Mouse (Mus musculus) neural tube, embryonic 12.5 days (tissue): ENCODE results near the gene Prss48. TPM values are rescaled to one million over a fixed set of nuclear protein-coding genes. Genes with fewer than 3 reads are reported as not detected.

ENCODE experiments used
- ATAC-seq: fragments of 200-750 bp; cut with Nextera tagmentation; 2 replicates; pipeline ENCODE4 v1.8.0; 2017; ENCODE audit warnings: low read depth, mild to moderate bottlenecking, moderate TSS enrichment, moderate library complexity; ENCODE audit not compliant: low FRiP score
- H3K27ac ChIP-seq: fragments of 300-500 bp; sonication (generic); 2 replicates; pipeline ENCODE4 v1.5.1; 2016
- H3K27me3 ChIP-seq: fragments of 300-500 bp; sonication (generic); replicated peaks from 2 replicates; pipeline ENCODE4 v1.6.1; 2016; ENCODE audit warnings: mild to moderate bottlenecking
- H3K36me3 ChIP-seq: fragments of 300-500 bp; sonication (generic); 2 replicates; pipeline ENCODE4 v1.6.1; 2016; ENCODE audit warnings: mild to moderate bottlenecking
- H3K4me1 ChIP-seq: fragments of 300-500 bp; sonication (generic); 2 replicates; pipeline ENCODE4 v1.6.1; 2016
- H3K4me2 ChIP-seq: fragments of 300-500 bp; sonication (generic); replicated peaks from 2 replicates; pipeline ENCODE4 v1.6.1; 2016; ENCODE audit warnings: mild to moderate bottlenecking
- H3K4me3 ChIP-seq: fragments of 300-500 bp; sonication (generic); 2 replicates; pipeline ENCODE4 v1.5.1; 2016
- H3K9ac ChIP-seq: fragments of 300-500 bp; sonication (generic); 2 replicates; pipeline ENCODE4 v1.6.1; 2016; ENCODE audit warnings: mild to moderate bottlenecking
- H3K9me3 ChIP-seq: fragments of 300-500 bp; sonication (generic); 2 replicates; pipeline ENCODE4 v1.6.1; 2016; ENCODE audit warnings: mild to moderate bottlenecking
- WGBS: fragments of 180-500 bp; shearing (Covaris S2); methylation state at CpG from one replicate; pipeline ENCODE4 v1.1.7; 2016; 5-methylcytosine and 5-hydroxymethylcytosine counted together
- polyA plus RNA-seq: library from polyadenylated mRNA; unstranded; fragments of >200 nt; fragmentation: Nextera tagmentation; extraction: Ambion mirVana; gene quantifications from 2 replicates; pipeline ENCODE4 v1.2.1, GENCODE M21; 2016

Prss48 gene
- polyA plus RNA-seq, result 0.22 TPM in 1 of 2 replicates, not detected in the other

DNA sequence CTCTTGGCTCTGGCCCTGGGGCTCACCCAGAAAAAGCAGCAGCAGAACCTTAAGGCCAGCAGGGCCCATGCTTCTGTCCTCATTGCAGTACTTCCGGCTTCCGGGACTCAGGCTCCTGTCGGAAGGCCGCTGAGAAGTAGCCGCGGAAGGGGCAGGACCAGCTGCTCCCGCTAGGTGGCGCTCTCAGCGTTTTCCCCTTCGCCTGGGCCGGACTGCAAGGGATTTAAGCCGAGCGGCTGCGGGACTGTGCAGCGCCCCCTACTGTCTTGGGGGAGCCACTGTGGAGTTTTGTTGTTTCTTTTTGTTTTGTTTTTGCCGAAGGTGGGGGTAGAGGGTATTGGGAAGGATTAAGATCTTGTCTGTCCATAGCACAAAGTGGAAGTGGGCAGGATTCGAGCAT is at the start of gene Prss48:
Gene Prss48, minus strand, starts transcription at position 69 of the 400 bp plus-strand sequence.
- no peaks in the 10 kb centered on the region for H3K9me3 ChIP-seq
- no peak within 1 kb of the TSS for H3K27ac ChIP-seq
- H3K4me3 ChIP-seq, result no peak within 1 kb of the TSS
- H3K9ac ChIP-seq, result no peak within 1 kb of the TSS
- no peaks in the 10 kb centered on the region for H3K36me3 ChIP-seq
- no peak within 1 kb of the TSS for H3K4me2 ChIP-seq
- no peaks in the 10 kb centered on the region for H3K27me3 ChIP-seq
- no peaks in the 10 kb centered on the region for H3K4me1 ChIP-seq
- no peak for ATAC-seq
- 80% methylated on average over 17 of the region's 17 CpGs for WGBS

GRCm38 (mm10) chr3:86049041-86049440 is 46.8 kb upstream of the Prss48 start:
- WGBS, result 83% methylated on average over 2 of the region's 2 CpGs
- Histone ChIP-seq H3K4me1 (no peaks in the 10 kb centered on the region), H3K9me3 (0 out of 2 replicates have a peak, but pooled peaks cover 5% of the 10 kb centered on the region), H3K4me2 (no peak overlapping the region), H3K27me3 (no peaks in the 10 kb centered on the region), H3K36me3 (no peaks in the 10 kb centered on the region), H3K4me3 (no peak overlapping the region), H3K27ac (no peak overlapping the region), H3K9ac (no peak overlapping the region)
- no peak for ATAC-seq

DNA sequence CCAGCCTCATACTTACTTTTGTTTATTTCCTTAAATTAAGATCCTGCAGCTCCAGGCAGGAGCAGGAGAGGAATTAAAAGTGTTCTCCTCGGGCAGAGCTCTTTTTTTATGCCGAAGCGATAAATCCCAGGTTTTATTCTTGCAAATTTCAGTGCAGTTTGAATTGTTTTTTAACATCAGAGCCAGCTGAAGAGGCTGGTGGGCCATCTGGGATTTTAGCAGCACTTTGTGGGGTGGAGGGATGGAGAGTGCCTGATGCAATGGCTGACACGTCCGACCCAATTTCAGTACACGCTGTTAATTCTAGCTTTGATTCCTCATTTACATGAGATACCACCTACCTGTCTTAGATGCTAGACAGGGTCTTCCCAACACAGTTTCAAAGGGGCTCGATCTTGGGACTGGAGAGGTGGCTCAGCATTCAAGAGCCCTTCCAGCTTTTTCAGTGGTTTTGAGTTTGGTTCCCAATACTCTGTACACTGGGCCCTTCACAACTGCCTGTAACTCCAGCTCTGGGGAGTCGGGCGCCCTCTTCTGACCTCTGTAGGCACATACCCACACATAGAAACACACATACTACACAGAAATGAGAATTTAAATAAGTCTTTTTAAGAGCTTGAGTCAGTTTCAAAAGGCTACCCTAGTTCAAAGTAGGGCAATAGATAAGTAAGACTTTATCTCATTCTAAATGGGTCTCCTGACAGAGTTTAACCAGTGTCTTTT is 45.6 kb upstream of the Prss48 start:
- Histone ChIP-seq H3K27ac (no peak overlapping the region), H3K4me2 (no peak overlapping the region), H3K27me3 (no peaks in the 10 kb centered on the region), H3K9ac (no peak overlapping the region), H3K36me3 (no peaks in the 10 kb centered on the region), H3K9me3 (peaks cover 5% of the 10 kb centered on the region; the same call in 1 of the 2 replicates), H3K4me1 (no peaks in the 10 kb centered on the region), H3K4me3 (no peak overlapping the region)
- WGBS, result 95% methylated on average over 9 of the region's 9 CpGs
- no peak for ATAC-seq

GRCm38 (mm10) chr3:86040286-86041201 is 38.3 kb upstream of the Prss48 start:
- Histone ChIP-seq H3K4me2 (no peak overlapping the region), H3K27me3 (no peaks in the 10 kb centered on the region), H3K36me3 (no peaks in the 10 kb centered on the region), H3K9ac (no peak overlapping the region), H3K4me1 (no peaks in the 10 kb centered on the region), H3K9me3 (no peaks in the 10 kb centered on the region; the same call in 1 of the 2 replicates), H3K4me3 (no peak overlapping the region), H3K27ac (no peak overlapping the region)
- WGBS, result 63% methylated on average over 14 of the region's 14 CpGs
- no peak for ATAC-seq

- Histone ChIP-seq H3K4me2 (no peak overlapping the region), H3K27ac (no peak overlapping the region), H3K9me3 (no peaks in the 10 kb centered on the region; the same call in 1 of the 2 replicates), H3K9ac (no peak overlapping the region), H3K27me3 (no peaks in the 10 kb centered on the region), H3K36me3 (no peaks in the 10 kb centered on the region), H3K4me3 (no peak overlapping the region), H3K4me1 (no peaks in the 10 kb centered on the region)
- 58% methylated on average over 3 of the region's 3 CpGs for WGBS
- no peak for ATAC-seq
Observed at GRCm38 (mm10) chr3:86038648-86039047, 36.4 kb upstream of the Prss48 start.

DNA sequence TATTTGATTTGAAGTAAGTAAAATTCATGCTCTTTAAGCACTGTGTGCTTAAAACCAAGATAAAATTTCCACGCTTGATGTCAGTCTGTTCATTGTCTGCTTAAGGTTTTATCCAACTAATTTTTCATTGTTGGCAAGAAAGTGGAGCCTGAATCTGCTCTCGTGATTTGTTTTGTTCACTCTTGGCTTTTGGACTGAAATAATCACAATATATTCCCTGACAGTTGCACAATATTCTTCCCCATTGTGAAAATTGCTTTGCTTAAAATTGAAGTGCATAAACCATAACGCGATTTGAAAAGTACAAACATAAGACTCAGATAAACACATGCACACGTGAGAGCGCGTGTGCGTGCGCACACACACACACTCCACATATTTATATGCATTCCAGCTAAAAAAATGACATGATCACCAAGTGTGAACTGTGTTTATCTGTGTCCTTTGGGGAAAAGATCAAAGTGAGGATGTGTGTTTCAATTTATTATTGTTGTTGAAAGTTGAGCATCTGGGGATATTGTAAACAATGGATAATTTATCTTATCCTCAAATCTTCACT is 35.7 kb upstream of the Prss48 start:
- Histone ChIP-seq H3K36me3 (no peaks in the 10 kb centered on the region), H3K27me3 (no peaks in the 10 kb centered on the region), H3K4me1 (no peaks in the 10 kb centered on the region), H3K9ac (no peak overlapping the region), H3K4me3 (no peak overlapping the region), H3K9me3 (no peaks in the 10 kb centered on the region; the same call in 1 of the 2 replicates), H3K27ac (no peak overlapping the region), H3K4me2 (no peak overlapping the region)
- 91% methylated on average over 9 of the region's 9 CpGs for WGBS
- no peak for ATAC-seq

GRCm38 (mm10) chr3:86033455-86034090 is 31.3 kb upstream of the Prss48 start:
- Histone ChIP-seq H3K36me3 (no peaks in the 10 kb centered on the region), H3K27ac (no peak overlapping the region), H3K9me3 (no peaks in the 10 kb centered on the region), H3K4me3 (no peak overlapping the region), H3K9ac (no peak overlapping the region), H3K4me1 (no peaks in the 10 kb centered on the region), H3K27me3 (no peaks in the 10 kb centered on the region), H3K4me2 (no peak overlapping the region)
- 79% methylated on average over 9 of the region's 9 CpGs for WGBS
- ATAC-seq, result no peak

GRCm38 (mm10) chr3:86030566-86030965 is 28.3 kb upstream of the Prss48 start:
- no peaks in the 10 kb centered on the region for H3K9me3 ChIP-seq
- no peaks in the 10 kb centered on the region for H3K27me3 ChIP-seq
- no peak overlapping the region for H3K27ac ChIP-seq
- no peaks in the 10 kb centered on the region for H3K4me1 ChIP-seq
- no peak overlapping the region for H3K4me2 ChIP-seq
- no peaks in the 10 kb centered on the region for H3K36me3 ChIP-seq
- no peak overlapping the region for H3K4me3 ChIP-seq
- no peak for ATAC-seq
- no peak overlapping the region for H3K9ac ChIP-seq
- 82% methylated on average over 4 of the region's 4 CpGs for WGBS

GRCm38 (mm10) chr3:86028658-86029375 is 26.5 kb upstream of the Prss48 start:
- Histone ChIP-seq H3K9ac (no peak overlapping the region), H3K4me3 (no peak overlapping the region), H3K27ac (no peak overlapping the region), H3K9me3 (no peaks in the 10 kb centered on the region), H3K4me1 (no peaks in the 10 kb centered on the region), H3K36me3 (no peaks in the 10 kb centered on the region), H3K27me3 (no peaks in the 10 kb centered on the region), H3K4me2 (no peak overlapping the region)
- 88% methylated on average over 15 of the region's 15 CpGs for WGBS
- no peak for ATAC-seq

DNA sequence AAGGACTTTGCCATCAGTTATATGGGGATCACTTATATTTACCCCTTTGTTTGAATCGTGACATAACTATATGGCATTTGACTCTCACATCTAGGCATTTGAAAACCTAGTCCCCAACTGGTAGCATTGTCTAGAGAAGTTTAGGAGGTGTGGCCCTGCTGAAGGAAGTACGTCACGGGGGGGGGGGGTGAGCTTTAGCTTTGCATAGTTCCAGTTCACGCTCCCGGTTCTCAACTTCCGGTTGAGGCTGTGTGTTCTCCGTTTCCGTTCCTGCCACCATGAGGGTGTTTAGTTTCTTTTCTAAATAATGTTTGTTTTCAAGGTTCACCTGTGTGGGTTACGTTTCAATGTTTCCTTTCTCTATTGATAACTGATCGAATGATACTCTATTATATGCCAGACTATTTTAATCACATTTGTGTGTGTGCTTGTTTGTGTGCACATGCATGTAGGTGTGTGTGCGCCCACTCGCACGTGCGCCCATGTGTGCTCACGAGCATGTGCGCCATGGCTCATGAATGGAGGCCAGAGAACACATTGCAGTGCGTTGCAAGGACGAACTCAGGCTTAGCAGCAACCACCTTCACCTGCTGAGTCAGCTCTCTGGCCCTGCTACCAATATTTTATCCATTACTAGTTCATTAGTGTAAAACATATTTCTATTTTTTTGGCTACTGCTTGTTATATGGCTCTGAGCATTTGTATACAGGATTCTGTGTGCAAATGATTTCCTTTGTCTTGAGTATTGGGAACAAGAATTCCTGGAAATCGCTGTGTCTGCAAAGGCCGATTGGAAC is 23.2 kb upstream of the Prss48 start:
- H3K4me3 ChIP-seq, result no peak overlapping the region
- no peak overlapping the region for H3K4me2 ChIP-seq
- H3K27me3 ChIP-seq, result no peaks in the 10 kb centered on the region
- no peak for ATAC-seq
- no peak overlapping the region for H3K9ac ChIP-seq
- H3K4me1 ChIP-seq, result no peaks in the 10 kb centered on the region
- WGBS, result 94% methylated on average over 20 of the region's 20 CpGs
- H3K36me3 ChIP-seq, result no peaks in the 10 kb centered on the region
- H3K9me3 ChIP-seq, result no peaks in the 10 kb centered on the region
- no peak overlapping the region for H3K27ac ChIP-seq
